Mouse (Mus musculus): ENCODE measurements around the gene Myh7.

GRCm38 (mm10) chr14:54966320-54966977, 28.0 kb downstream of the Myh7 start, which contains the start of gene Myh6:
- TF ChIP-seq POLR2A (IDR thresholded peaks at IDR 0.05; ENCODE audit: borderline replicate concordance, extremely low read depth, low read depth, low read length) (no peak), CTCF (IDR thresholded peaks at IDR 0.05; ENCODE audit: insufficient read depth, low read length) (no peak)
